Mouse (Mus musculus) cerebellum, adult 2 months (tissue): ENCODE measurements around the gene Zfp276. TPM values are rescaled to one million over a fixed set of nuclear protein-coding genes. Genes with fewer than 3 reads are reported as not detected.
A peak's percentile ranks its signal among the peaks of the same experiment; 100 is the strongest.

Source experiments
- DNase-seq, 2 experiments: peaks; one replicate each; pipeline ENCODE4 v3.0.0; 2021
- H3K27ac ChIP-seq: fragments of 200-500 bp; 2 replicates; pipeline ENCODE4 v1.5.1; 2012; ENCODE audit warnings: low read length, control low read depth, inconsistent platforms; ENCODE audit not compliant: insufficient read depth
- H3K27me3 ChIP-seq: fragments of 200-500 bp; 2 replicates; pipeline ENCODE4 v1.6.1; 2012; ENCODE audit warnings: inconsistent platforms, mild to moderate bottlenecking, low read length, moderate library complexity; ENCODE audit not compliant: control insufficient read depth, insufficient read depth
- H3K4me1 ChIP-seq: fragments of 200-500 bp; 2 replicates; pipeline ENCODE4 v1.6.1; 2011; ENCODE audit warnings: low read length; ENCODE audit not compliant: control insufficient read depth, insufficient read depth
- H3K4me3 ChIP-seq: fragments of 200-500 bp; replicated peaks from 2 replicates; pipeline ENCODE3; 2011; ENCODE audit warnings: mild to moderate bottlenecking, low read depth, low read length, control low read depth; ENCODE audit not compliant: insufficient read depth
- CTCF ChIP-seq: fragments of 200-500 bp; IDR thresholded peaks from 2 replicates; pipeline ENCODE4 v1.5.1; 2011; ENCODE audit warnings: low read depth, mild to moderate bottlenecking, control low read depth, low read length, moderate library complexity, borderline replicate concordance; ENCODE audit not compliant: insufficient read depth
- POLR2A ChIP-seq: fragments of 200-500 bp; IDR thresholded peaks from 2 replicates; pipeline ENCODE4 v1.6.1; 2011; ENCODE audit warnings: low read length, control low read depth, borderline replicate concordance; ENCODE audit not compliant: insufficient read depth
- WGBS: fragments of 180-500 bp; shearing (Covaris S2); methylation state at CpG from one replicate; pipeline ENCODE4 v1.1.7; 2018; 5-methylcytosine and 5-hydroxymethylcytosine counted together
- polyA plus RNA-seq: library from polyadenylated mRNA; depleted of rRNA; stranded (reverse); fragments of >200 nt; gene quantifications from 2 replicates; pipeline ENCODE4 v1.2.3, GENCODE M21; 2012

Gene Zfp276
- polyA plus RNA-seq, 1 experiment: 36.8 TPM

GRCm38 (mm10) chr8:123287362-123287761 is 33.4 kb downstream of the Zfp276 start:
- H3K27me3 ChIP-seq: no peaks in the 10 kb centered on the region
- no peak overlapping the region for H3K27ac ChIP-seq
- no peak for DNase-seq
- TF ChIP-seq CTCF (no peak), POLR2A (no peak)
- 94% methylated on average over 17 of the region's 17 CpGs for WGBS
- no peaks in the 10 kb centered on the region for H3K4me1 ChIP-seq
- no peak overlapping the region for H3K4me3 ChIP-seq

GRCm38 (mm10) chr8:123290166-123290565 is 36.2 kb downstream of the Zfp276 start:
- H3K27me3 ChIP-seq: no peaks in the 10 kb centered on the region
- H3K4me3 ChIP-seq: no peak overlapping the region
- 73% methylated on average over 4 of the region's 4 CpGs for WGBS
- H3K27ac ChIP-seq: no peak overlapping the region
- no peaks in the 10 kb centered on the region for H3K4me1 ChIP-seq
- TF ChIP-seq CTCF (peak; percentile 15; the same call in 1 of the 2 replicates), POLR2A (no peak)
- DNase-seq: peak; percentile 12 to 23

- H3K27me3 ChIP-seq: no peaks in the 10 kb centered on the region
- DNase-seq: no peak
- H3K27ac ChIP-seq: no peak overlapping the region
- H3K4me3 ChIP-seq: no peak overlapping the region
- 88% methylated on average over 8 of the region's 8 CpGs for WGBS
- TF ChIP-seq POLR2A (no peak), CTCF (no peak)
- no peaks in the 10 kb centered on the region for H3K4me1 ChIP-seq
Observed at GRCm38 (mm10) chr8:123290679-123291078, 36.7 kb downstream of the Zfp276 start.

- no peaks in the 10 kb centered on the region for H3K27me3 ChIP-seq
- H3K4me1 ChIP-seq: no peaks in the 10 kb centered on the region
- H3K4me3 ChIP-seq: no peak overlapping the region
- TF ChIP-seq CTCF: no peak
- no peak for TF ChIP-seq POLR2A
- 93% methylated on average over 8 of the region's 8 CpGs for WGBS
- no peak for DNase-seq
- H3K27ac ChIP-seq: no peak overlapping the region
Observed at GRCm38 (mm10) chr8:123291716-123292115, 37.7 kb downstream of the Zfp276 start.

GRCm38 (mm10) chr8:123292281-123292680 is 38.3 kb downstream of the Zfp276 start:
- Histone ChIP-seq H3K27ac (no peak overlapping the region), H3K4me3 (no peak overlapping the region), H3K4me1 (no peaks in the 10 kb centered on the region), H3K27me3 (no peaks in the 10 kb centered on the region)
- DNase-seq: no peak
- 89% methylated on average over 3 of the region's 3 CpGs for WGBS
- TF ChIP-seq POLR2A: no peak

GRCm38 (mm10) chr8:123292785-123293184 is 38.8 kb downstream of the Zfp276 start:
- H3K27me3 ChIP-seq: no peaks in the 10 kb centered on the region
- DNase-seq: no peak
- no peak overlapping the region for H3K4me3 ChIP-seq
- H3K27ac ChIP-seq: no peak overlapping the region
- 81% methylated on average over 2 of the region's 2 CpGs for WGBS
- H3K4me1 ChIP-seq: no peaks in the 10 kb centered on the region
- no peak for TF ChIP-seq POLR2A
- TF ChIP-seq CTCF: no peak

- DNase-seq: no peak
- Histone ChIP-seq H3K27ac (no peak overlapping the region), H3K27me3 (no peaks in the 10 kb centered on the region), H3K4me3 (no peak overlapping the region), H3K4me1 (no peaks in the 10 kb centered on the region)
- TF ChIP-seq POLR2A (no peak), CTCF (no peak)
- 89% methylated on average over 11 of the region's 11 CpGs for WGBS
Observed at GRCm38 (mm10) chr8:123298301-123298700, 44.3 kb downstream of the Zfp276 start.

- Histone ChIP-seq H3K27me3 (no peaks in the 10 kb centered on the region), H3K4me3 (no peak overlapping the region), H3K27ac (no peak overlapping the region), H3K4me1 (no peaks in the 10 kb centered on the region)
- no peak for TF ChIP-seq POLR2A
- TF ChIP-seq CTCF: no peak
- 68% methylated on average over 4 of the region's 4 CpGs for WGBS
- DNase-seq: no peak
Observed at GRCm38 (mm10) chr8:123308738-123309137, 54.7 kb downstream of the Zfp276 start.
